Mouse (Mus musculus): Measurements from ENCODE around the gene Ttc28. TPM values are rescaled to one million over a fixed set of nuclear protein-coding genes. Genes with fewer than 3 reads are reported as not detected.

The Ttc28 gene
- polyA plus RNA-seq, 1 experiment from 2014 or later: 22.8 TPM

DNA sequence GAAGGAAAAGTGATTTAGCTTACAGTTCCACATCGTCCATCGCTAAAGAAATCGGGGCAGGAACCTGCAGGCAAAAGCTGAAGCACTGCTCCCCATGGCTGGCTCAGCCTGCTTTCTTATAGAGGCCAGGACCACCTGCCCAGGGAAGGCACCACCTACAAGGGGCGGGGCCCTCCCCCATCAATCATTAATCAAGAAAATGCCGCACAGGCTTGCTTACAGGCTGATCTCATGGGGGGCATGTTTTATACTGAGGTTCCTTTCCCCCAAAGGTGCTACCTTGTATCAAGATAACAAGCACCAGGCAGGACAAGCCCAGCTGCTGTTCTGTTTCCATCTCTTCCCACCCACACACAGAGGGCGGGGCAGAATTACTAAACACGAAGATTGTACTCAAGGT is 419.1 kb downstream of the Ttc28 start:
- H3K36me3 ChIP-seq (ENCODE audit: poor library complexity, severe bottlenecking): no peaks in the 10 kb centered on the region
- no peak overlapping the region for H3K9ac ChIP-seq
- no peak overlapping the region for H3K27ac ChIP-seq
- H3K4me3 ChIP-seq: no peak overlapping the region
- ATAC-seq: no peak
- H3K9me3 ChIP-seq (replicated peaks): no peaks in the 10 kb centered on the region
- no peaks in the 10 kb centered on the region for H3K27me3 ChIP-seq
- no peak overlapping the region for H3K4me2 ChIP-seq
- H3K4me1 ChIP-seq: peaks cover 4% of the 10 kb centered on the region; the same call in 1 of the 2 replicates
- 55% methylated on average over 7 of the region's 7 CpGs for WGBS

- Histone ChIP-seq H3K4me2 (no peak overlapping the region), H3K27ac (no peak overlapping the region), H3K4me3 (no peak overlapping the region), H3K36me3 (ENCODE audit: poor library complexity, severe bottlenecking) (no peaks in the 10 kb centered on the region), H3K4me1 (peaks cover 4% of the 10 kb centered on the region; the same call in 1 of the 2 replicates), H3K27me3 (no peaks in the 10 kb centered on the region), H3K9me3 (replicated peaks) (no peaks in the 10 kb centered on the region), H3K9ac (no peak overlapping the region)
- ATAC-seq: no peak
- 69% methylated on average over 8 of the region's 8 CpGs for WGBS
These were observed 421.2 kb downstream of the Ttc28 start for GRCm38 (mm10) chr5:111300776-111301175.

GRCm38 (mm10) chr5:111301736-111302135 is 422.1 kb downstream of the Ttc28 start:
- Histone ChIP-seq H3K9ac (no peak overlapping the region), H3K4me2 (no peak overlapping the region), H3K27ac (no peak overlapping the region), H3K4me3 (no peak overlapping the region), H3K27me3 (no peaks in the 10 kb centered on the region), H3K4me1 (peaks cover 4% of the 10 kb centered on the region; the same call in 1 of the 2 replicates), H3K9me3 (replicated peaks) (no peaks in the 10 kb centered on the region), H3K36me3 (ENCODE audit: poor library complexity, severe bottlenecking) (no peaks in the 10 kb centered on the region)
- ATAC-seq: no peak
- 77% methylated on average over 7 of the region's 7 CpGs for WGBS

DNA sequence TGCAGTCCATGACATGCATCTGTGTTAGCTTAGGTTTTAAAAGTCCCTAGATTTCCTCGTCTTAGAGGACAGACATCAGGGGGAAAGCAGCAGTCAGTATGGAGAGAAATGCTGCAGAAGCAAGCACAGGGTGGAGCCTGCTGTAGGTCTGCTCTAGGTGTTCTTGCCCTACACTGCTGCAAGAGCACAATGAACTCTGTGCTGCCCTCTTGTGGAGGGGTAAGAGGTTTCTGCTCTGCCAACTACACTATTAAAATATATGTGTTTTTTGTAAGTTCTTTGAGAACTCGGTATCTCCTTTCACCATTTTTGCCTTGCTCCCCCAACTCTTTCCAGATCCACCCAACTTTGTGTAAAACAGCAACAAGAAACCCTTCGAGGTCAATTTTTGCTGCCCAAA is 425.1 kb downstream of the Ttc28 start:
- H3K9ac ChIP-seq: no peak overlapping the region
- 96% methylated on average over 3 of the region's 3 CpGs for whole genome bisulfite sequencing
- no peak overlapping the region for H3K4me2 ChIP-seq
- H3K9me3 ChIP-seq (replicated peaks): no peaks in the 10 kb centered on the region
- H3K4me1 ChIP-seq: peaks cover 4% of the 10 kb centered on the region; the same call in 1 of the 2 replicates
- H3K36me3 ChIP-seq (ENCODE audit: poor library complexity, severe bottlenecking): no peaks in the 10 kb centered on the region
- no peak overlapping the region for H3K27ac ChIP-seq
- no peak for ATAC-seq
- no peaks in the 10 kb centered on the region for H3K27me3 ChIP-seq
- no peak overlapping the region for H3K4me3 ChIP-seq

DNA sequence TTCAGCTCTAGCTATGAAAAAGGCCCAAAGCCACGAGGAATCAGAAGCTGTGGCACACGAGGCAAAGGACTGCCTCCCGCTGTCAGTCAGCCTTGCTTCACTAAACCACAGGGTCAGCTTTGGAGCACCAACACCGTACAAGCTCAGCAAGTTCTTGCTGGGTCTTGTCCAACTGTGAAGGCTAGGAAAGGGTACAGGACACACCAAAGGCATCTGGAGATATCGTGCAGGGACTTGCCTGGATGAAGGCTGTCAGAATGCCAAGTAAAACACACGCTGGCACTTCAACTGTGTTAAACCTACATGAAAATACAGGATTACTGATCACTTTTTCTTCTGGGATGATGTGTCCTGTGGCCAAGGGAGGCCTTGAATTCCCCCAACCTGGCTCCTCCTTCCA is 430.6 kb downstream of the Ttc28 start:
- H3K9me3 ChIP-seq (replicated peaks): no peaks in the 10 kb centered on the region
- no peak overlapping the region for H3K27ac ChIP-seq
- no peak overlapping the region for H3K4me2 ChIP-seq
- no peak for ATAC-seq
- no peaks in the 10 kb centered on the region for H3K36me3 ChIP-seq (ENCODE audit: poor library complexity, severe bottlenecking)
- 85% methylated on average over 6 of the region's 6 CpGs for WGBS
- H3K27me3 ChIP-seq: no peaks in the 10 kb centered on the region
- H3K9ac ChIP-seq: no peak overlapping the region
- H3K4me3 ChIP-seq: no peak overlapping the region
- no peaks in the 10 kb centered on the region for H3K4me1 ChIP-seq

DNA sequence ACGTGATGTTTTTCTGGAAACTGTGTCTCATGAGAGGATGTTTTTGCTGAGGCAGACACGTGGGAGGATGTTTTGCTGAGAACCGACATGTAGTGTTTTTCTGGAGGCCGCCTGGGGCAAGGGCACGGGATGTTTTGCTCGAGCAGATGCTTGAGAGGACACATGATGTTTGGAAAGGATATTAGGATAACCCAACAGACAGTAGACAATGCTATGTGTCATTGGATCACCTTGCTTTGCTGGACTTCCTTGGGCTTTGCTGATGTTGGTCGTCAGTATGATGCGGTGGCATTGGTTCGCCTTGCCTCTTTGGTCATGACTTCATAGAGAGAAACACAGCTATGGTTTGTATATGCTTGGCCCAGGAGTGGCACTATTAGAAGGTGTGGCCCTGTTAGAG is 434.2 kb downstream of the Ttc28 start:
- Histone ChIP-seq H3K9me3 (replicated peaks) (no peaks in the 10 kb centered on the region), H3K4me3 (no peak overlapping the region), H3K27ac (no peak overlapping the region), H3K9ac (no peak overlapping the region), H3K4me1 (no peaks in the 10 kb centered on the region), H3K27me3 (no peaks in the 10 kb centered on the region), H3K4me2 (no peak overlapping the region), H3K36me3 (ENCODE audit: poor library complexity, severe bottlenecking) (no peaks in the 10 kb centered on the region)
- no peak for ATAC-seq
- WGBS: 90% methylated on average over 9 of the region's 9 CpGs

GRCm38 (mm10) chr5:111315061-111315460 is 435.5 kb downstream of the Ttc28 start:
- Histone ChIP-seq H3K27ac (no peak overlapping the region), H3K9me3 (replicated peaks) (no peaks in the 10 kb centered on the region), H3K9ac (no peak overlapping the region), H3K36me3 (ENCODE audit: poor library complexity, severe bottlenecking) (no peaks in the 10 kb centered on the region), H3K4me3 (no peak overlapping the region), H3K4me1 (no peaks in the 10 kb centered on the region), H3K27me3 (no peaks in the 10 kb centered on the region), H3K4me2 (no peak overlapping the region)
- 91% methylated on average over 6 of the region's 6 CpGs for WGBS
- ATAC-seq: no peak

GRCm38 (mm10) chr5:111317526-111317925 is 437.9 kb downstream of the Ttc28 start:
- H3K9ac ChIP-seq: no peak overlapping the region
- no peak for ATAC-seq
- no peaks in the 10 kb centered on the region for H3K36me3 ChIP-seq (ENCODE audit: poor library complexity, severe bottlenecking)
- no peaks in the 10 kb centered on the region for H3K4me1 ChIP-seq
- no peaks in the 10 kb centered on the region for H3K9me3 ChIP-seq (replicated peaks)
- 78% methylated on average over 3 of the region's 3 CpGs for WGBS
- no peak overlapping the region for H3K4me2 ChIP-seq
- no peaks in the 10 kb centered on the region for H3K27me3 ChIP-seq
- H3K4me3 ChIP-seq: no peak overlapping the region
- H3K27ac ChIP-seq: no peak overlapping the region

DNA sequence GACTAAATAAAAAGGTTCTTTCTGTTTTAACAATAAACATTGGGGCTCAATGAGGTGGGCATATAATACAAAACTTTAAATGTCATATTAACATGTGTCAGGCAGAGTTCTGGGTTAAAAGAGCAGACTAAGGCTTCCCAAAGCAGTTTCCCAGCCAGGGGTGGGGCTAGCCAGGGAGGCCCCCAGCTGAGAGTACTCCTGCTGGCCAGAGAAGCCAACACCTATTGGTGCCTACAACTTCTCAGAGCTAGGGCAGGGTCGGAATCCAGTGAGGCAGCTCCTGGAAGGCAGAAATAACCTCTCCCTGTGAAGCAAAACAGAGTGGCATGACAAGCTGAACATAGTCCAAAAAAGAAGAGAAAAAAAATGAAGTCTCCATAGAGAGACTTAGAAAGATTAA is 439.3 kb downstream of the Ttc28 start:
- Histone ChIP-seq H3K27ac (no peak overlapping the region), H3K9ac (no peak overlapping the region), H3K9me3 (replicated peaks) (no peaks in the 10 kb centered on the region), H3K4me2 (no peak overlapping the region), H3K4me3 (no peak overlapping the region), H3K4me1 (no peaks in the 10 kb centered on the region), H3K36me3 (ENCODE audit: poor library complexity, severe bottlenecking) (no peaks in the 10 kb centered on the region), H3K27me3 (no peaks in the 10 kb centered on the region)
- no peak for ATAC-seq
- 77% methylated on average over 1 of the region's 1 CpGs for WGBS

DNA sequence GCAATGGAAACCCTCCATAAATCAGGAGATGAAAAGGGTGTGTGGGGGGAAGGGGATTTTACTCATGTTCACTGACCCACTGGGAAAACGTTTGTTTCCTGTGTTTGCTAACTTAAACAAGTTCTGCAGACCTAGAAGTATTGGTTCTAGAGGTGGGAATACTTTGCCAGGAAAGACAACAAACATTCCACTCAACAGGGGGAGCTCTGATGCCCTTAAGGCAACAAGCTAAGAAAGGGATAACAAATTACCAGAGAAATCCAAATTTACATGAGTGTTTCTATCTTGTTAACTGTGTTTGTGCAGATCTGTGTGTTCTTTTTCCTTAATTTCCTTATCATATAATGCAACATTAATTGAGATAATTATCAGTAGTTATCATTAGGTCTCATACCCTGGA is 446.2 kb downstream of the Ttc28 start:
- Histone ChIP-seq H3K9ac (no peak overlapping the region), H3K4me1 (peaks cover 6% of the 10 kb centered on the region), H3K27ac (no peak overlapping the region), H3K4me3 (no peak overlapping the region), H3K9me3 (replicated peaks) (no peaks in the 10 kb centered on the region; the same call in 1 of the 2 replicates), H3K36me3 (ENCODE audit: poor library complexity, severe bottlenecking) (no peaks in the 10 kb centered on the region), H3K4me2 (no peak overlapping the region), H3K27me3 (no peaks in the 10 kb centered on the region)
- 34% methylated on average over 1 of the region's 1 CpGs for WGBS
- ATAC-seq: no peak

GRCm38 (mm10) chr5:111327420-111327819 is 447.8 kb downstream of the Ttc28 start:
- no peak for ATAC-seq
- Histone ChIP-seq H3K27me3 (no peaks in the 10 kb centered on the region), H3K9ac (no peak overlapping the region), H3K27ac (no peak overlapping the region), H3K4me2 (no peak overlapping the region), H3K4me1 (peaks cover 20% of the 10 kb centered on the region), H3K36me3 (ENCODE audit: poor library complexity, severe bottlenecking) (no peaks in the 10 kb centered on the region), H3K4me3 (no peak overlapping the region), H3K9me3 (replicated peaks) (no peaks in the 10 kb centered on the region; the same call in 1 of the 2 replicates)
- 89% methylated on average over 7 of the region's 7 CpGs for WGBS

GRCm38 (mm10) chr5:111329782-111330416 is 450.3 kb downstream of the Ttc28 start:
- 23% methylated on average over 10 of the region's 10 CpGs for WGBS
- Histone ChIP-seq H3K4me1 (peaks cover 23% of the 10 kb centered on the region), H3K4me3 (peak overlapping the region; percentile 88), H3K4me2 (peak overlapping the region; percentile 85), H3K9ac (peak overlapping the region; percentile 94), H3K27ac (peak overlapping the region; percentile 75), H3K9me3 (replicated peaks) (no peaks in the 10 kb centered on the region; the same call in 1 of the 2 replicates), H3K27me3 (no peaks in the 10 kb centered on the region), H3K36me3 (ENCODE audit: poor library complexity, severe bottlenecking) (peaks cover 16% of the 10 kb centered on the region)
- ATAC-seq: no peak; the same call in 1 of the 2 replicates

All from forebrain, embryonic 13.5 days (tissue).